Mouse (Mus musculus) megakaryocyte, embryonic 14.5 days (primary cell): ENCODE data around the gene Olfr640. TPM values are rescaled to one million over a fixed set of nuclear protein-coding genes. Genes with fewer than 3 reads are reported as not detected.

Experiments
- H3K27me3 ChIP-seq: replicated peaks from 2 replicates; pipeline ENCODE3; 2012; ENCODE audit warnings: inconsistent platforms
- H3K36me3 ChIP-seq: replicated peaks from 2 replicates; pipeline ENCODE3; 2012; ENCODE audit warnings: low read length, inconsistent platforms, mixed read lengths
- H3K4me1 ChIP-seq: 2 replicates; pipeline ENCODE4 v1.6.1; 2012; ENCODE audit warnings: inconsistent platforms
- H3K4me3 ChIP-seq: replicated peaks from 2 replicates; pipeline ENCODE3; 2012; ENCODE audit warnings: moderate library complexity, mild to moderate bottlenecking, inconsistent platforms
- H3K9me3 ChIP-seq: 2 replicates; pipeline ENCODE4 v1.6.1; 2012; ENCODE audit warnings: inconsistent platforms
- FLI1 ChIP-seq: IDR thresholded peaks from 2 replicates; pipeline ENCODE4 v1.6.1; 2012; ENCODE audit warnings: low read length, inconsistent platforms, mixed read lengths
- GATA1 ChIP-seq: IDR thresholded peaks from 3 replicates; pipeline ENCODE4 v1.6.1; 2012; ENCODE audit warnings: mixed read lengths, low read length, inconsistent platforms, borderline replicate concordance
- polyA plus RNA-seq: library from polyadenylated mRNA; stranded (reverse); fragments of >175 nt; gene quantifications from 2 replicates; pipeline ENCODE4 v1.2.3, GENCODE M21; 2012; ENCODE audit warnings: low replicate concordance; ENCODE audit not compliant: insufficient read depth

The Olfr640 gene
- polyA plus RNA-seq, 1 experiment: not detected

- Histone ChIP-seq H3K4me3 (no peak within 1 kb of the TSS), H3K4me1 (no peaks in the 10 kb centered on the region), H3K27me3 (no peaks in the 10 kb centered on the region), H3K36me3 (no peaks in the 10 kb centered on the region), H3K9me3 (no peaks in the 10 kb centered on the region)
- TF ChIP-seq GATA1 (no peak), FLI1 (no peak)
These were observed 8.2 kb downstream of the Olfr640 start, which contains the start of gene Olfr639 for GRCm38 (mm10) chr7:104017203-104017602. TSS of gene Olfr639 (minus strand) at chr7:104017303.

GRCm38 (mm10) chr7:103999124-103999523, 26.2 kb downstream of the Olfr640 start:
- Histone ChIP-seq H3K9me3 (no peaks in the 10 kb centered on the region), H3K4me1 (no peaks in the 10 kb centered on the region), H3K27me3 (no peaks in the 10 kb centered on the region), H3K4me3 (no peak overlapping the region), H3K36me3 (no peaks in the 10 kb centered on the region)
- TF ChIP-seq FLI1: no peak
- TF ChIP-seq GATA1: no peak

GRCm38 (mm10) chr7:103998446-103998845, 26.9 kb downstream of the Olfr640 start, which contains the start of gene Olfr638:
TSS of gene Olfr638 (plus strand) at chr7:103998746.
- no peak within 1 kb of the TSS for H3K4me3 ChIP-seq
- H3K4me1 ChIP-seq: no peaks in the 10 kb centered on the region
- H3K27me3 ChIP-seq: no peaks in the 10 kb centered on the region
- H3K9me3 ChIP-seq: no peaks in the 10 kb centered on the region
- TF ChIP-seq GATA1: no peak
- TF ChIP-seq FLI1: no peak
- H3K36me3 ChIP-seq: no peaks in the 10 kb centered on the region

- no peak overlapping the region for H3K4me3 ChIP-seq
- no peak for TF ChIP-seq FLI1
- no peaks in the 10 kb centered on the region for H3K27me3 ChIP-seq
- no peaks in the 10 kb centered on the region for H3K9me3 ChIP-seq
- H3K4me1 ChIP-seq: no peaks in the 10 kb centered on the region
- no peaks in the 10 kb centered on the region for H3K36me3 ChIP-seq
These were observed 53.6 kb downstream of the Olfr640 start for GRCm38 (mm10) chr7:103971782-103972181.

GRCm38 (mm10) chr7:103970852-103971251, 54.5 kb downstream of the Olfr640 start, which contains the start of gene Olfr635:
TSS of gene Olfr635 (plus strand) at chr7:103971152.
- Histone ChIP-seq H3K4me3 (no peak within 1 kb of the TSS), H3K27me3 (no peaks in the 10 kb centered on the region), H3K36me3 (no peaks in the 10 kb centered on the region), H3K9me3 (no peaks in the 10 kb centered on the region), H3K4me1 (no peaks in the 10 kb centered on the region)
- TF ChIP-seq FLI1 (no peak), GATA1 (no peak)

Other genes starting within 250 kb of the Olfr640 start
- not detected in 2 replicates for gene Olfr68, start 245.9 kb downstream of the Olfr640 start, polyA plus RNA-seq
- not detected in 2 replicates for gene Olfr67, start 233.8 kb downstream of the Olfr640 start, polyA plus RNA-seq
- gene Hbb-bt, start 211.6 kb downstream of the Olfr640 start, polyA plus RNA-seq: 492 and 1,761 TPM in 2 replicates
- 423 and 663 TPM in 2 replicates for gene Hbb-bs, start 197.5 kb downstream of the Olfr640 start, polyA plus RNA-seq
- gene Hbb-bh2, start 185.1 kb downstream of the Olfr640 start, polyA plus RNA-seq: not detected in 2 replicates
- not detected in 2 replicates for gene Hbb-bh1, start 182.4 kb downstream of the Olfr640 start, polyA plus RNA-seq
- gene Hbb-y, start 172.4 kb downstream of the Olfr640 start, polyA plus RNA-seq: 3.6 TPM in 1 of 2 replicates, not detected in the other
- gene Olfr66, start 139.3 kb downstream of the Olfr640 start, polyA plus RNA-seq: not detected in 2 replicates
- gene Olfr64, start 131.1 kb downstream of the Olfr640 start, polyA plus RNA-seq: not detected in 2 replicates
- gene Olfr65, start 122.1 kb downstream of the Olfr640 start, polyA plus RNA-seq: not detected in 2 replicates
- gene Olfr631, start 96.7 kb downstream of the Olfr640 start, polyA plus RNA-seq: not detected in 2 replicates
- not detected in 2 replicates for gene Olfr632, start 91.2 kb downstream of the Olfr640 start, polyA plus RNA-seq
- not detected in 2 replicates for gene Olfr633, start 81.1 kb downstream of the Olfr640 start, polyA plus RNA-seq
- gene Olfr635, start 54.4 kb downstream of the Olfr640 start, polyA plus RNA-seq: not detected in 2 replicates
- not detected in 2 replicates for gene Olfr638, start 26.8 kb downstream of the Olfr640 start, polyA plus RNA-seq
- not detected in 2 replicates for gene Olfr639, start 8.3 kb downstream of the Olfr640 start, polyA plus RNA-seq
- gene Olfr641, start 9.9 kb upstream of the Olfr640 start, polyA plus RNA-seq: not detected in 2 replicates
- not detected in 2 replicates for gene Olfr642, start 27.1 kb upstream of the Olfr640 start, polyA plus RNA-seq
- 0.04 TPM in 1 of 2 replicates, not detected in the other for gene 4930516K23Rik, start 35.9 kb upstream of the Olfr640 start, polyA plus RNA-seq
- not detected in 2 replicates for gene Olfr644, start 46.3 kb upstream of the Olfr640 start, polyA plus RNA-seq
- gene Olfr645, start 59.9 kb upstream of the Olfr640 start, polyA plus RNA-seq: not detected in 2 replicates
- gene Olfr646, start 79.3 kb upstream of the Olfr640 start, polyA plus RNA-seq: 0.13 TPM in 1 of 2 replicates, not detected in the other
- not detected in 2 replicates for gene Ubqln5, start 104.3 kb upstream of the Olfr640 start, polyA plus RNA-seq
- gene Olfr643, start 111.8 kb upstream of the Olfr640 start, polyA plus RNA-seq: not detected in 2 replicates
- not detected in 2 replicates for gene Ubqln3, start 117.7 kb upstream of the Olfr640 start, polyA plus RNA-seq
- 0.06 TPM in 1 of 2 replicates, not detected in the other for gene Ubqlnl, start 125.0 kb upstream of the Olfr640 start, polyA plus RNA-seq
- not detected in 2 replicates for gene Olfm5, start 139.3 kb upstream of the Olfr640 start, polyA plus RNA-seq
- gene Olfr648, start 157.8 kb upstream of the Olfr640 start, polyA plus RNA-seq: not detected in 2 replicates
- not detected in 2 replicates for gene Olfr649, start 170.4 kb upstream of the Olfr640 start, polyA plus RNA-seq
- 0.39 and 1.5 TPM in 2 replicates for gene Trim6, start 193.2 kb upstream of the Olfr640 start, polyA plus RNA-seq
- gene Trim34a, start 218.9 kb upstream of the Olfr640 start, polyA plus RNA-seq: 0.30 TPM in 1 of 2 replicates, not detected in the other